Mouse (Mus musculus) Patski (cell line): ENCODE data around the gene Ccl2. TPM values are rescaled to one million over a fixed set of nuclear protein-coding genes. Genes with fewer than 3 reads are reported as not detected.

Source experiments
- ATAC-seq: fragments of 100-300 bp; one replicate; pipeline ENCODE4 v1.8.0; 2021
- CTCF ChIA-PET: fragments of 350-600 bp; sonication (Branson Sonifier 250); formaldehyde crosslinking; loops from one replicate; lab custom pipeline; 2022; ENCODE audit warnings: inconsistent platforms; lab: Charles Lee
- POLR2A ChIA-PET: fragments of 350-600 bp; sonication (Branson Sonifier 250); formaldehyde crosslinking; loops from one replicate; lab custom pipeline; 2022; ENCODE audit warnings: antibody characterized with exemption, inconsistent platforms; lab: Charles Lee
- DNase-seq: peaks from one replicate; pipeline ENCODE4 v3.0.0-alpha.2; 2011; ENCODE audit warnings: low read depth, low spot score
- H3K27me3 ChIP-seq: fragments of 371-371 bp; one replicate; pipeline ENCODE4 v1.5.1; 2021
- CTCF ChIP-seq: fragments of 100-300 bp; IDR thresholded peaks from one replicate; pipeline ENCODE4 v1.5.1; 2021
- in situ Hi-C: fragments of 300-500 bp; cut with MboI; formaldehyde crosslinking; loops from 3 replicates; pipeline ENCODE4 v1.11.1; 2018; ENCODE audit warnings: low pct_unique_long_range_greater_than_20kb, mixed read lengths
- polyA plus RNA-seq: library from polyadenylated mRNA; unstranded; gene quantifications from one replicate; pipeline ENCODE4 v1.2.3, GENCODE M21; 2021

Ccl2 gene
- polyA plus RNA-seq, 1 experiment from 2014 or later, result 382 TPM

DNA sequence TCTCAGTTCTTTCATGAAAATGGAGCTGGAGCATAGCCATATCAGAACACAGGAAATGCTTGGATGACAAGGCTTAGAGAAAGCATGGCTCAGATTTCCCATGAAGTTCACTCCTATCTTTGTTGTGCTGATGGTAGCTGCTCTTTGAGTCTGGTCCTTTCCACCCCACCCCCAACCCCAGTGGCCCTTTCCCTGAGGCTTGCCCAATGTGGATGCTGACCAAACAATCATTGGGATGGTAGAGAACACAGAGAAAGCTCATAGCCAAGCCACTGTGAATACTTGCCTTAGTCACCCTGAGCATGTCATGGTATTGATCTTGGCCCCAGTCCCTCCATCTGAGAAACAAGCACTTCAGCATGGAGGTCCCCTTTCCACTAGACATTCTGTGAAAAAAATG, 3.2 kb upstream of the Ccl2 start:
- no peak for DNase-seq
- in situ Hi-C loops, result loop anchor here (25.0 kb wide), 1 partner anchor 830 kb away; the partner anchor contains the start of gene Rffl
- no peak for TF ChIP-seq CTCF

DNA sequence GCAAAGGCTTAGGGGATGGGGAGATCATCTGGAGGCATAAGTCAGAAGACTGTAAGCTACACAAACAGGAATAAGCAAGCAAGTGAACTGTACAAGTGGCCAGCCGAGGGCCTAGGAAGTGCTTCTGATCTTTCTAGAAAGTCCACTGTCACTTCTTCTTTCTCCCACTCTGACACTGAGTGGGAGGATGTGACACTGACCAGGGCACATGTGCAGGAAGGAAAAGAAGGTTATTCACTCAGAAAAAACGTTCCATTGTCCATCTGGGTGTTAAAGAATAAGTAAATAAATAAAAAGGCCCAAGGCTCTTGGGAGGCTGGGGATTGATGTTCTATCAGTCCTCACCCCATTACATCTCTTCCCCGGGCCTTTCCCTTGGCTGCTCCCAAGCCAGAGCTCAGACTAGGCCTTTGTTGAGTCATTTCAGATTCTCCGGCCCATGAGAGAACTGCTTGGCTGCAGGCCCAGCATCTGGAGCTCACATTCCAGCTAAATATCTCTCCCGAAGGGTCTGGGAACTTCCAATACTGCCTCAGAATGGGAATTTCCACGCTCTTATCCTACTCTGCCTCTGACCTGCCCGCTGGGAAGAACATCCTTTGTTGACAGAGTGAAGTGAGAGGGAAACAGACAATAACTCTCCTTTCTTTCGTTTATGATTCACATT, 2.6 kb upstream of the Ccl2 start:
- CTCF ChIA-PET, result interaction anchor here (0.7 to 7.1 kb wide), 8 partner anchors 11 to 142 kb away, joined by 3 to 43 read pairs (median 8); partner anchors contain the start of gene Ccl7

More for the DNA sequence above, 3.2 kb upstream of the Ccl2 start:
- no peak for ATAC-seq
- ChIA-PET CTCF (interaction anchor here (1.5 to 7.1 kb wide), 4 partner anchors 13 to 36 kb away, joined by 3 to 43 read pairs (median 9); no protein-coding TSS in a partner anchor), POLR2A (interaction anchor here (1.0 kb wide), 1 partner anchor 36 kb away, joined by 3 read pairs; no protein-coding TSS in a partner anchor)
- no peaks in the 10 kb centered on the region for H3K27me3 ChIP-seq

DNA sequence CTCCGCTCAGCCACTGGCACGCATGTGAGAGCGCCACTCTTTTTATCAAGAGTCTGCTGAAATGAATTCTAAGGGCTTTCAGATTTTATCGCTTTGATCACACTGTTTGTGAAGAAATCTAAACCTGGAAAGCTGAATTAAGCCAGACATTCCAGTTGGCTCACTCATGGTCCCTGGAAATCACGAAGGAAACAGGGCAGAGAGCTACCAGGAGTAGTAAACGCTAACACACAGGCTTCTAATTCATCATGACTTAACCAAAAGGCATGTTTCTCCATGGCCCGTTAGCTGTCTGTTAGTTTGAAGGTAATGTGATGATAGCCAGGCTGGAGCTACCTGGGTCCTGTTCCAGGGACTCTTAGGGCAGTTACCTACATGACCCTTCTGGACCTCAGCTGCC, 925 bp upstream of the Ccl2 start:
- in situ Hi-C loops, result loop anchor here (25.0 kb wide), 1 partner anchor 828 kb away; the partner anchor contains the start of gene Rffl
- ChIA-PET CTCF (interaction anchor here (1.2 to 7.1 kb wide), 7 partner anchors 12 to 140 kb away, joined by 5 to 43 read pairs (median 7); partner anchors contain the start of gene Ccl7), POLR2A (interaction anchor here (0.9 to 2.0 kb wide), 4 partner anchors 15 to 140 kb away, joined by 3 to 7 read pairs (median 6); no protein-coding TSS in a partner anchor)
- TF ChIP-seq CTCF, result no peak
- no peak for DNase-seq
- ATAC-seq, result peak; percentile 35
- no peaks in the 10 kb centered on the region for H3K27me3 ChIP-seq

More for the DNA sequence above, 2.6 kb upstream of the Ccl2 start:
- no peaks in the 10 kb centered on the region for H3K27me3 ChIP-seq
- POLR2A ChIA-PET, result no interaction called here
- ATAC-seq (peak; percentile 82), DNase-seq (peak; percentile 92)
- in situ Hi-C loops, result loop anchor here (25.0 kb wide), 1 partner anchor 829 kb away; the partner anchor contains the start of gene Rffl
- TF ChIP-seq CTCF, result no peak

DNA sequence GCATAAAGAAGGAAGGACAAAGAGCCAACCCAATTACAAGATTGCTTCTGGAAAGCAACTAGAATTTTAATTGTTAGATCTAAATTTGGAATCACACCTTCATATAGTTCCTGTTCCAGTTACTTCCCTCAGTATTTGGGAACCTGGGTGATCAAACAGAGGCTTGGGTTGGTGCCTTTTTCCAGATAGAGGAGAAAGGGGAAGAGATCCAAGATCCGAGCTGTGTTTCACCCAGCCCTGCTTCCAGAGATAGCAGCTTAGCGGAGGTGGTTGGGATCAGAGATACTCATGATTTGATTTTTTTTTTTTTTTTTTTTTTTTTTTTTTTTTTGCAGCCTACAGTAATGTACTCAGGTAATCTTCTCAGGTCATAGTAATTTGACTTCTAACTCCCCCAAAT, 486 bp downstream of the Ccl2 start:
- H3K27me3 ChIP-seq, result no peaks in the 10 kb centered on the region
- TF ChIP-seq CTCF, result no peak
- DNase-seq (no peak), ATAC-seq (no peak)
- ChIA-PET CTCF (interaction anchor here (0.8 to 7.1 kb wide), 7 partner anchors 8 to 141 kb away, joined by 3 to 43 read pairs (median 5); no protein-coding TSS in a partner anchor), POLR2A (interaction anchor here (1.2 to 2.2 kb wide), 4 partner anchors 9 to 31 kb away, joined by 4 to 7 read pairs (median 4); no protein-coding TSS in a partner anchor)
- in situ Hi-C loops, result loop anchor here (25.0 kb wide), 1 partner anchor 826 kb away; the partner anchor contains the start of gene Rffl

DNA sequence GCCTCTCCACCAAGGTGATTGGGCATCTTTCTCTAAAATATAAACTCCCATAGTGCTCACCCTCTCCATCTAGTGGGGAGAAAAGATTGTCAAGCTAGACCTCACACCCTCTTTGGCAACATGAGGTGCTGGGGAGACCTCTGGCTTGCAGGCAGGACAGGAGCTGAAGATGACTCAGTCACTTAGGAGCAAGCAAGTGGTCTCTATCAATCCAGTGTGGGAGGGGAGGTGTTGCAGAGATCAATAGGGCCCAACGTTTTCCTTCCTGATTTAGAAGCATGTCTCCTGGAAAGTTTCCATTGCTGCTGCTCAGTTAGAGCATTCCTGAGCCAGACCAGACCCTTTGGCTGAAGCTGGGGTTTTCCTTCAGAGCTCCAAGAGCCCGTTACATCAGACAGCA, 3.2 kb downstream of the Ccl2 start, which contains the start of gene Gm17268:
Gene Gm17268, minus strand, starts transcription at position 28 of the 400 bp plus-strand sequence.
- in situ Hi-C loops, result loop anchor here (25.0 kb wide), 1 partner anchor 824 kb away; the partner anchor contains the start of gene Rffl
- ChIA-PET POLR2A (no interaction called here), CTCF (interaction anchor here (1.9 to 7.1 kb wide), 5 partner anchors 8 to 139 kb away, joined by 8 to 43 read pairs (median 8); no protein-coding TSS in a partner anchor)
- ATAC-seq, result no peak
- peak; percentile 55 for TF ChIP-seq CTCF
- no peak for DNase-seq
- no peaks in the 10 kb centered on the region for H3K27me3 ChIP-seq

DNA sequence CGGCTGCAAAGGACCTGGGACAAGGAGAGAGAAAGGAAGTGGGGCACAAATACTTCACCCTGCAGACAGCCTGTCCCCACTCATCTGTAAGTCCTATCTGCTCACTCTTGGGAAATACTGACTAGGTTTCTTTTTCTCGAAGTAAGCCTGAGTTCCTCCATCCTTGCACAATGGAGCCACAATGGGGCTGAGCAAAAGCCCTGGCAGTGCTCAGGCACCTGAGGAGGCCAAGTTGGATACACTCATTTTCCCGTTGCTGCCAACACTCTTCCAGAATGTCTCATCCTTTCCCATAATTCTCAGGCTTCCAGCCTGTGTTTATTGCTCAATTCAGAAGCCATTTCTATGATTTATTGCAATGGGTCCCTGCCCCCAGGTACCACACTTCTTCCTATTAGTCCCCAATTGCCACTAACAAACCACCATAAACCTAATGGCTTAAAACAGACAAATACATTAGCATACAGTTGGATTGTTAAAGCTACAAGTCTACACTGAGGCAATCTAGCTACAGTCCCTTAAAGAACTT, 3.8 kb downstream of the Ccl2 start:
- DNase-seq, result no peak
- CTCF ChIA-PET, result interaction anchor here (1.9 to 7.1 kb wide), 5 partner anchors 9 to 139 kb away, joined by 8 to 43 read pairs (median 8); no protein-coding TSS in a partner anchor
- in situ Hi-C loops, result loop anchor here (25.0 kb wide), 1 partner anchor 823 kb away; the partner anchor contains the start of gene Rffl
- no peaks in the 10 kb centered on the region for H3K27me3 ChIP-seq
- TF ChIP-seq CTCF, result no peak
- ATAC-seq, result no peak
- POLR2A ChIA-PET, result no interaction called here

DNA sequence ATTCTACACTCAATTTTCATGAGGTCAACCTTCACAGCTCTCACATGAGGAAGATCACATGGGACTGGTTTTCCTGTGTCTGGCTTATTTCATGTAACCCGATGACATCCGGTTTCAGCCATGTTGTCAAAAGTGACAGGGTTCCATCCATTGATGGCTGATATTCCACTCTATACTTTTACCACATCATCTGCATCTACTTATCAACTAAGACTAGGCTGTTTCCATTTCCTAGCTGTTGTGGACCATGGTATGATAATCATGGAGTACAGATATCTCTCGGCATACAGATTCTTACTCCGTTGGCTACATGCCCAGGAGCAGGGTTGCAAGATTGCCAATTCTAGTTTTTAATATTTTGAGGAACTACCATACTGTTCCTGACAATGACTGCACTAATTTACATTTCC, 6.3 kb downstream of the Ccl2 start:
- CTCF ChIA-PET, result no interaction called here
- no peak for ATAC-seq
- H3K27me3 ChIP-seq, result no peaks in the 10 kb centered on the region
- in situ Hi-C loops, result loop anchor here (25.0 kb wide), 1 partner anchor 821 kb away; the partner anchor contains the start of gene Rffl
- POLR2A ChIA-PET, result no interaction called here
- no peak for DNase-seq
- no peak for TF ChIP-seq CTCF

DNA sequence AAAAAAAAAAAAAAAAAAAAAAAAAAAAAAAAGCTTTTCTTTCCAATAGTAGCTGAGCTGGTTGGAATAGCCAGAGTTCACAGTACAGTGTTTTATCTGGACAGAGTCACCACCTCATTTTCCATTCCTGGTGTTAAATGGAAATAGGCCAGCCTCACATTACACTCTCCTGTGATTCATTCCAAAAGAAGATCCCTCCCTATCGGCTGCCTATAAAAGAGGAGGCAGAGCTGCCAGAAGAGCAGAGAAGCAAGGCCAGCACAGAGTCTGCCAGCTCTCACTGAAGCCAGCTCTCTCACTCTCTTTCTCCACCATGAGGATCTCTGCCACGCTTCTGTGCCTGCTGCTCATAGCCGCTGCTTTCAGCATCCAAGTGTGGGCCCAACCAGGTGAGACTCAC, 10.1 kb downstream of the Ccl2 start, which contains the start of gene Ccl7:
Gene Ccl7, plus strand, starts transcription at position 242 of the 400 bp plus-strand sequence.
- ATAC-seq, result peak; percentile 65
- DNase-seq, result no peak
- in situ Hi-C loops, result loop anchor here (5.0 to 25.0 kb wide), 2 partner anchors 48 to 817 kb away; partner anchors contain the start of gene Rffl
- TF ChIP-seq CTCF, result no peak
- POLR2A ChIA-PET, result no interaction called here
- CTCF ChIA-PET, result interaction anchor here (1.0 to 7.9 kb wide), 5 partner anchors 12 to 130 kb away, joined by 3 to 99 read pairs (median 7); no protein-coding TSS in a partner anchor
- H3K27me3 ChIP-seq, result no peaks in the 10 kb centered on the region

DNA sequence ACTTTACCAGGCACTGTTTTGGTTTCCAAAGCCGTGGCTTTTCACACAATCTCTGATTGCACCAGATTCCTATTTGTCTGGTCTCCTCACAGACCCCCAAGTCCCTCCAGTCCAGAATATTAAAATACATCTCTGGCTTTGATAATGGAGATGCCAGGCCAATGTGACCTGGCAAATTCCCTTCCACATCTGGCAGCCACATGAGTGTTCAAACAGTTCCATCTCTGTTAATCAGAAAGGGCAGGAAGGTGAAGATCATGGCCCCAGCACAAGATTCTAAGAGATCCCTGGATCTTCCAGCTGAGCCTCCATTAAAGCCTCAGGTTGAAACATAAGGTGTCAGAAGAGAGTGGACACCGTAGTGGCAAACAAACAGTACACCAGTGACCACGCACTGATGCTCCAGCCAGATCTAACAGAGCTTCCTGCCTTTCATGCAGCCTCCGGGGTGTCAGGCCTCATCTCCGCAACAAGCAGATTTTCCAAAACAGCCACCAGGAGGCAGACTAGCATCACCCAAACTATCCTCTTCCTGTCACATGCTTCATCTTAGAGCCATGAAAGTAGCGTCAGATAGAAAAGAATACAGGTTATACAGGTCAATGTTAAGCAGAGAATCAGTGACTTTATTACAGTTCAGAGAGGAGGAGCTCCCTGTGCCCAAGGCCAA, 12.5 kb downstream of the Ccl2 start:
- no peaks in the 10 kb centered on the region for H3K27me3 ChIP-seq
- DNase-seq (no peak), ATAC-seq (no peak)
- peak; percentile 81 for TF ChIP-seq CTCF
- in situ Hi-C loops, result loop anchor here (5.0 to 25.0 kb wide), 2 partner anchors 51 to 814 kb away; partner anchors contain the start of gene Rffl
- ChIA-PET POLR2A (interaction anchor here (1.2 to 1.3 kb wide), 2 partner anchors 13 to 129 kb away, joined by 3 read pairs; no protein-coding TSS in a partner anchor), CTCF (interaction anchor here (0.7 to 7.9 kb wide), 18 partner anchors 8 to 135 kb away, joined by 3 to 99 read pairs (median 4); partner anchors contain the start of genes Ccl11 and Ccl2)
